Mouse (Mus musculus): ENCODE results near the gene Unc5c.

The Unc5c gene

GRCm38 (mm10) chr3:141509772-141510171 is 44.8 kb downstream of the Unc5c start:
- DNase-seq (ENCODE audit: low read depth, low spot score): no peak

- no peak for DNase-seq (ENCODE audit: low read depth, low spot score)
Measured at GRCm38 (mm10) chr3:141511253-141512038, 46.4 kb downstream of the Unc5c start.

- no peak for DNase-seq (ENCODE audit: low read depth, low spot score)
Measured at GRCm38 (mm10) chr3:141528751-141529150, 63.7 kb downstream of the Unc5c start.

- DNase-seq (ENCODE audit: low read depth, low spot score): no peak
Measured at GRCm38 (mm10) chr3:141529599-141529998, 64.6 kb downstream of the Unc5c start.

GRCm38 (mm10) chr3:141533861-141534260 is 68.8 kb downstream of the Unc5c start:
- DNase-seq (ENCODE audit: low read depth, low spot score): no peak

- no peak for DNase-seq (ENCODE audit: low read depth, low spot score)
Measured at GRCm38 (mm10) chr3:141536857-141537256, 71.8 kb downstream of the Unc5c start.

GRCm38 (mm10) chr3:141538120-141538519 is 73.1 kb downstream of the Unc5c start:
- no peak for DNase-seq (ENCODE audit: low read depth, low spot score)

- DNase-seq (ENCODE audit: low read depth, low spot score): no peak
Measured at GRCm38 (mm10) chr3:141540749-141541148, 75.7 kb downstream of the Unc5c start.

GRCm38 (mm10) chr3:141547341-141547814 is 82.4 kb downstream of the Unc5c start:
- DNase-seq (ENCODE audit: low read depth, low spot score): no peak

- no peak for DNase-seq (ENCODE audit: low read depth, low spot score)
Measured at GRCm38 (mm10) chr3:141549661-141550060, 84.6 kb downstream of the Unc5c start.

- DNase-seq (ENCODE audit: low read depth, low spot score): no peak
Measured at GRCm38 (mm10) chr3:141552960-141553359, 87.9 kb downstream of the Unc5c start.

GRCm38 (mm10) chr3:141557072-141557471 is 92.1 kb downstream of the Unc5c start:
- DNase-seq (ENCODE audit: low read depth, low spot score): no peak

GRCm38 (mm10) chr3:141575076-141575688 is 110.2 kb downstream of the Unc5c start:
- no peak for DNase-seq (ENCODE audit: low read depth, low spot score)

- DNase-seq (ENCODE audit: low read depth, low spot score): no peak
Measured at GRCm38 (mm10) chr3:141577382-141577781, 112.4 kb downstream of the Unc5c start.

- peak; percentile 2 for DNase-seq (ENCODE audit: low read depth, low spot score)
Measured at GRCm38 (mm10) chr3:141581190-141581891, 116.3 kb downstream of the Unc5c start.

- DNase-seq (ENCODE audit: low read depth, low spot score): peak; percentile 42
Measured at GRCm38 (mm10) chr3:141581892-141582214, 116.8 kb downstream of the Unc5c start.

- DNase-seq (ENCODE audit: low read depth, low spot score): peak; percentile 31
Measured at GRCm38 (mm10) chr3:141583180-141583579, 118.2 kb downstream of the Unc5c start.

GRCm38 (mm10) chr3:141589392-141590012 is 124.5 kb downstream of the Unc5c start:
- no peak for DNase-seq (ENCODE audit: low read depth, low spot score)

GRCm38 (mm10) chr3:141593249-141593648 is 128.2 kb downstream of the Unc5c start:
- DNase-seq (ENCODE audit: low read depth, low spot score): no peak

GRCm38 (mm10) chr3:141594120-141594519 is 129.1 kb downstream of the Unc5c start:
- DNase-seq (ENCODE audit: low read depth, low spot score): no peak

GRCm38 (mm10) chr3:141595073-141595472 is 130.1 kb downstream of the Unc5c start:
- peak; percentile 51 for DNase-seq (ENCODE audit: low read depth, low spot score)

GRCm38 (mm10) chr3:141596461-141596860 is 131.4 kb downstream of the Unc5c start:
- no peak for DNase-seq (ENCODE audit: low read depth, low spot score)

Data from R1 (cell line).